Comparison of ENCODE assay signal across 10 mouse cellular contexts in genomic region chr11:120763121-120763999, GRCm38 (mm10). TPM values are rescaled to one million over a fixed set of nuclear protein-coding genes. Genes with fewer than 3 reads are reported as not detected.
ATAC-seq and TF ChIP-seq lines count a peak whose summit lies in the region.
"Not testable (repeated sequence)": the region's sequence is repeated elsewhere in the genome, so short reads cannot be mapped to it uniquely, and the experiment has no call there.
"Had no signal": no experiment of that assay in that cellular context is flagged by ENCODE, and none has a peak within 500 bp of the region (broad histone marks: within the 10 kb centered on the region; RNA-seq: fewer than 3 reads in every experiment).

No protein-coding gene starts in this region.

- 0 out of 2 replicates have a peak, but pooled peaks have one; percentile 30 for ATAC-seq in erythroblast, adult 5-6 weeks (replicated peaks; ENCODE audit: low FRiP score, poor library complexity, severe bottlenecking)
- ATAC-seq in heart, embryonic 12.5 days (ENCODE audit: insufficient number of reproducible peaks, low FRiP score) = peak; percentile 22
- ATAC-seq in hindbrain, embryonic 15.5 days (ENCODE audit: low FRiP score, low read depth) = peak; percentile 48; the same call in 1 of the 2 replicates
- ATAC-seq in limb, embryonic 12.5 days (ENCODE audit: insufficient number of reproducible peaks, insufficient read depth, low FRiP score, low TSS enrichment, low read depth) = not testable (repeated sequence)
- ATAC-seq in megakaryocyte, adult 5-6 weeks (ENCODE audit: poor library complexity, severe bottlenecking) = 0 out of 2 replicates have a peak, but pooled peaks have one; percentile 6

- H3K4me2 ChIP-seq in heart, embryonic 12.5 days = peak overlapping the region; percentile 61
- H3K4me2 ChIP-seq in hindbrain, embryonic 15.5 days = peak overlapping the region; percentile 19; the same call in 1 of the 2 replicates
- peak overlapping the region; percentile 35 for H3K4me2 ChIP-seq in limb, embryonic 12.5 days
- peak overlapping the region; percentile 42 for H3K4me2 ChIP-seq in myocyte (ENCODE audit: low read depth)

- not testable (repeated sequence) for H3K9ac ChIP-seq in heart, embryonic 12.5 days; hindbrain, embryonic 15.5 days; limb, embryonic 12.5 days (replicated peaks)

- WGBS in heart, embryonic 12.5 days = 16% methylated on average over 8 of the region's 23 CpGs
- 28% methylated on average over 4 of the region's 23 CpGs for WGBS in hindbrain, embryonic 15.5 days
- 5% methylated on average over 8 of the region's 23 CpGs for WGBS in limb, embryonic 12.5 days

- H3K4me3 ChIP-seq in bone marrow macrophage, adult 2 months (ENCODE audit: insufficient read depth, low read length) = peak overlapping the region; percentile 31
- peak overlapping the region; percentile 23 for H3K4me3 ChIP-seq in heart, embryonic 12.5 days
- not testable (repeated sequence) for H3K4me3 ChIP-seq in hindbrain, embryonic 15.5 days; limb, embryonic 12.5 days (replicated peaks); myocyte
- peak overlapping the region; percentile 73 for H3K4me3 ChIP-seq in testis, adult 2 months (ENCODE audit: control insufficient read depth, low read depth, low read length)

- H3K36me3 ChIP-seq in heart, embryonic 12.5 days; hindbrain, embryonic 15.5 days; limb, embryonic 12.5 days; myocyte (ENCODE audit: control insufficient read depth, insufficient read depth); testis, adult 2 months (ENCODE audit: control insufficient read depth, insufficient read depth, low read length): not testable (repeated sequence)

- H3K79me2 ChIP-seq in myocyte (ENCODE audit: control insufficient read depth, insufficient read depth) = not testable (repeated sequence)

- TF ChIP-seq CTCF in bone marrow macrophage, adult 2 months (IDR thresholded peaks at IDR 0.05; ENCODE audit: low read depth, low read length); testis, adult 2 months (IDR thresholded peaks at IDR 0.05; ENCODE audit: control insufficient read depth, insufficient read depth, insufficient replicate concordance, low read depth, low read length): not testable (repeated sequence)

- H3K27ac ChIP-seq in bone marrow macrophage, adult 2 months (ENCODE audit: insufficient read depth, low read depth, low read length) = peak overlapping the region; percentile 78
- H3K27ac ChIP-seq in heart, embryonic 12.5 days (ENCODE audit: poor library complexity, severe bottlenecking); hindbrain, embryonic 15.5 days (replicated peaks); limb, embryonic 12.5 days; testis, adult 2 months (ENCODE audit: control insufficient read depth, insufficient read depth, low read depth, low read length): not testable (repeated sequence)

- TF ChIP-seq POLR2A in bone marrow macrophage, adult 2 months (IDR thresholded peaks at IDR 0.05; ENCODE audit: borderline replicate concordance, low read depth, low read length); myocyte (IDR thresholded peaks at IDR 0.05; ENCODE audit: insufficient read length, low read depth); testis, adult 2 months (IDR thresholded peaks at IDR 0.05; ENCODE audit: control insufficient read depth, low read depth, low read length): not testable (repeated sequence)

- peaks cover 26% of the 10 kb centered on the region for H3K4me1 ChIP-seq in bone marrow macrophage, adult 2 months (ENCODE audit: control insufficient read depth, insufficient read depth, low read length)
- not testable (repeated sequence) for H3K4me1 ChIP-seq in heart, embryonic 12.5 days (replicated peaks); hindbrain, embryonic 15.5 days (replicated peaks); limb, embryonic 12.5 days (replicated peaks); testis, adult 2 months (ENCODE audit: control insufficient read depth, insufficient read depth, low read length)

- peaks cover 14% of the 10 kb centered on the region for H3K9me3 ChIP-seq in heart, embryonic 12.5 days (replicated peaks)
- H3K9me3 ChIP-seq in hindbrain, embryonic 15.5 days = not testable (repeated sequence)
- H3K9me3 ChIP-seq in limb, embryonic 12.5 days = peaks cover 15% of the 10 kb centered on the region; the same call in 1 of the 2 replicates

- H3ac ChIP-seq in myocyte (ENCODE audit: control insufficient read depth, insufficient read length) = not testable (repeated sequence)

- H3K27me3 ChIP-seq in heart, embryonic 12.5 days (replicated peaks) = peaks cover 47% of the 10 kb centered on the region
- not testable (repeated sequence) for H3K27me3 ChIP-seq in hindbrain, embryonic 15.5 days; myocyte (ENCODE audit: control insufficient read depth, insufficient read depth, insufficient read length); testis, adult 2 months (ENCODE audit: control insufficient read depth, insufficient read depth, low read length)
- peaks cover 20% of the 10 kb centered on the region for H3K27me3 ChIP-seq in limb, embryonic 12.5 days

RNA-seq across cellular contexts. Expression of gene Hmga1b, which starts 0.8 kb away (rescaled TPM):
- polyA plus RNA-seq in bone marrow macrophage, adult 2 months (2012; ENCODE audit: insufficient read depth, insufficient read length, missing spikeins) = 13.2 and 32.4 TPM in 2 replicates
- 7.1 and 52.7 TPM in 2 replicates for total RNA-seq in erythroblast, adult 5-6 weeks (2015; ENCODE audit: low replicate concordance)
- 0.77 and 7.7 TPM in 2 replicates for total RNA-seq in erythroblast, adult 5-6 weeks (2017; ENCODE audit: low replicate concordance)
- 3.5 and 5.3 TPM in 2 replicates for polyA plus RNA-seq in heart, embryonic 12.5 days (2016; fragmentation: Nextera tagmentation; extraction: Ambion mirVana)
- polyA plus RNA-seq in hindbrain, embryonic 15.5 days (2015; fragmentation: Nextera tagmentation; extraction: Ambion mirVana) = 2.1 and 2.9 TPM in 2 replicates
- polyA plus RNA-seq in limb, embryonic 12.5 days (2016; fragmentation: Nextera tagmentation; extraction: Ambion mirVana) = 6.4 and 8.4 TPM in 2 replicates
- 10.5 and 11.9 TPM in 2 replicates for total RNA-seq in megakaryocyte, adult 5-6 weeks (2015)
- total RNA-seq in megakaryocyte, adult 5-6 weeks (2017) = 7.6 and 8.8 TPM in 2 replicates
- 130 TPM for polyA plus RNA-seq in myocyte (2012; fragmentation: generic; extraction: Trizol)
- polyA plus RNA-seq in testis, adult 2 months (2012; rRNA removed) = 7.0 and 8.7 TPM in 2 replicates

RNA-seq across cellular contexts. Expression of gene Rfng, which starts 20.6 kb away (rescaled TPM):
- polyA plus RNA-seq in bone marrow macrophage, adult 2 months (2012; ENCODE audit: insufficient read depth, insufficient read length, missing spikeins) = 18.3 and 22.6 TPM in 2 replicates
- 0.58 and 5.0 TPM in 2 replicates for total RNA-seq in erythroblast, adult 5-6 weeks (2015; ENCODE audit: low replicate concordance)
- 0.60 and 1.3 TPM in 2 replicates for total RNA-seq in erythroblast, adult 5-6 weeks (2017; ENCODE audit: low replicate concordance)
- 23.2 and 24.9 TPM in 2 replicates for polyA plus RNA-seq in heart, embryonic 12.5 days (2016; fragmentation: Nextera tagmentation; extraction: Ambion mirVana)
- 119 and 141 TPM in 2 replicates for polyA plus RNA-seq in hindbrain, embryonic 15.5 days (2015; fragmentation: Nextera tagmentation; extraction: Ambion mirVana)
- polyA plus RNA-seq in limb, embryonic 12.5 days (2016; fragmentation: Nextera tagmentation; extraction: Ambion mirVana) = 36.2 and 42.1 TPM in 2 replicates
- 10.4 and 14.5 TPM in 2 replicates for total RNA-seq in megakaryocyte, adult 5-6 weeks (2015)
- total RNA-seq in megakaryocyte, adult 5-6 weeks (2017) = 3.3 and 5.7 TPM in 2 replicates
- 19.7 TPM for polyA plus RNA-seq in myocyte (2012; fragmentation: generic; extraction: Trizol)
- polyA plus RNA-seq in testis, adult 2 months (2012; rRNA removed) = 11.1 and 11.3 TPM in 2 replicates

RNA-seq across cellular contexts. Expression of gene Gps1, which starts 20.7 kb away (rescaled TPM):
- polyA plus RNA-seq in bone marrow macrophage, adult 2 months (2012; ENCODE audit: insufficient read depth, insufficient read length, missing spikeins) = 34.7 and 41.1 TPM in 2 replicates
- 22.8 and 28.4 TPM in 2 replicates for total RNA-seq in erythroblast, adult 5-6 weeks (2015; ENCODE audit: low replicate concordance)
- total RNA-seq in erythroblast, adult 5-6 weeks (2017; ENCODE audit: low replicate concordance) = 16.2 and 18.1 TPM in 2 replicates
- 139 and 140 TPM in 2 replicates for polyA plus RNA-seq in heart, embryonic 12.5 days (2016; fragmentation: Nextera tagmentation; extraction: Ambion mirVana)
- 275 and 300 TPM in 2 replicates for polyA plus RNA-seq in hindbrain, embryonic 15.5 days (2015; fragmentation: Nextera tagmentation; extraction: Ambion mirVana)
- polyA plus RNA-seq in limb, embryonic 12.5 days (2016; fragmentation: Nextera tagmentation; extraction: Ambion mirVana) = 233 and 242 TPM in 2 replicates
- total RNA-seq in megakaryocyte, adult 5-6 weeks (2015) = 51.4 and 70.1 TPM in 2 replicates
- 52.1 and 56.3 TPM in 2 replicates for total RNA-seq in megakaryocyte, adult 5-6 weeks (2017)
- polyA plus RNA-seq in myocyte (2012; fragmentation: generic; extraction: Trizol) = 179 TPM
- 233 and 245 TPM in 2 replicates for polyA plus RNA-seq in testis, adult 2 months (2012; rRNA removed)

RNA-seq across cellular contexts. Expression of gene Cbr2, which starts 31.4 kb away (rescaled TPM):
- polyA plus RNA-seq in bone marrow macrophage, adult 2 months (2012; ENCODE audit: insufficient read depth, insufficient read length, missing spikeins) = 57.0 and 81.4 TPM in 2 replicates
- 9.0 TPM in 1 of 2 replicates, not detected in the other for total RNA-seq in erythroblast, adult 5-6 weeks (2015; ENCODE audit: low replicate concordance)
- total RNA-seq in erythroblast, adult 5-6 weeks (2017; ENCODE audit: low replicate concordance) = not detected in 2 replicates
- polyA plus RNA-seq in heart, embryonic 12.5 days (2016; fragmentation: Nextera tagmentation; extraction: Ambion mirVana) = 1.1 and 1.9 TPM in 2 replicates
- 0.97 and 2.1 TPM in 2 replicates for polyA plus RNA-seq in hindbrain, embryonic 15.5 days (2015; fragmentation: Nextera tagmentation; extraction: Ambion mirVana)
- 4.6 and 7.2 TPM in 2 replicates for polyA plus RNA-seq in limb, embryonic 12.5 days (2016; fragmentation: Nextera tagmentation; extraction: Ambion mirVana)
- total RNA-seq in megakaryocyte, adult 5-6 weeks (2015) = 7.6 and 8.5 TPM in 2 replicates
- 1.7 and 8.9 TPM in 2 replicates for total RNA-seq in megakaryocyte, adult 5-6 weeks (2017)
- polyA plus RNA-seq in myocyte (2012; fragmentation: generic; extraction: Trizol) = 183 TPM
- polyA plus RNA-seq in testis, adult 2 months (2012; rRNA removed) = 7.7 and 9.4 TPM in 2 replicates
- polyA plus RNA-seq: activated CD4-positive, CD25-positive, alpha-beta regulatory T cell, adult 4 months; erythroblast, embryonic 14.5 days had no signal

RNA-seq across cellular contexts. Expression of gene Dus1l, which starts 32.8 kb away (rescaled TPM):
- polyA plus RNA-seq in bone marrow macrophage, adult 2 months (2012; ENCODE audit: insufficient read depth, insufficient read length, missing spikeins) = 22.7 and 28.5 TPM in 2 replicates
- 10.0 and 12.5 TPM in 2 replicates for total RNA-seq in erythroblast, adult 5-6 weeks (2015; ENCODE audit: low replicate concordance)
- 6.4 and 8.5 TPM in 2 replicates for total RNA-seq in erythroblast, adult 5-6 weeks (2017; ENCODE audit: low replicate concordance)
- polyA plus RNA-seq in heart, embryonic 12.5 days (2016; fragmentation: Nextera tagmentation; extraction: Ambion mirVana) = 48.0 and 48.3 TPM in 2 replicates
- polyA plus RNA-seq in hindbrain, embryonic 15.5 days (2015; fragmentation: Nextera tagmentation; extraction: Ambion mirVana) = 45.2 and 48.6 TPM in 2 replicates
- 73.4 and 77.6 TPM in 2 replicates for polyA plus RNA-seq in limb, embryonic 12.5 days (2016; fragmentation: Nextera tagmentation; extraction: Ambion mirVana)
- 46.1 and 51.8 TPM in 2 replicates for total RNA-seq in megakaryocyte, adult 5-6 weeks (2015)
- total RNA-seq in megakaryocyte, adult 5-6 weeks (2017) = 24.0 and 31.1 TPM in 2 replicates
- polyA plus RNA-seq in myocyte (2012; fragmentation: generic; extraction: Trizol) = 58.3 TPM
- 51.1 and 51.7 TPM in 2 replicates for polyA plus RNA-seq in testis, adult 2 months (2012; rRNA removed)
